Mouse (Mus musculus) stomach, embryonic 16.5 days (tissue): ENCODE data around the gene Ckmt1. TPM values are rescaled to one million over a fixed set of nuclear protein-coding genes. Genes with fewer than 3 reads are reported as not detected.
"Not testable (repeated sequence)": the region's sequence is repeated elsewhere in the genome, so short reads cannot be mapped to it uniquely, and the experiment has no call there.

Experiments used
- ATAC-seq: fragments of 200-750 bp; cut with Nextera tagmentation; 2 replicates; pipeline ENCODE4 v1.8.0; 2017; ENCODE audit warnings: moderate number of reproducible peaks, moderate TSS enrichment; ENCODE audit not compliant: insufficient read depth, low FRiP score
- H3K27ac ChIP-seq: fragments of 300-500 bp; sonication (generic); 2 replicates; pipeline ENCODE4 v1.5.1; 2014; ENCODE audit warnings: low read length
- H3K27me3 ChIP-seq: fragments of 300-500 bp; sonication (generic); 2 replicates; pipeline ENCODE4 v1.6.1; 2014; ENCODE audit warnings: low read length, control low read depth, mixed read lengths; ENCODE audit not compliant: control insufficient read depth, insufficient read depth
- H3K36me3 ChIP-seq: fragments of 300-500 bp; sonication (generic); 2 replicates; pipeline ENCODE4 v1.6.1; 2014; ENCODE audit warnings: low read length; ENCODE audit not compliant: control insufficient read depth, insufficient read depth
- H3K4me1 ChIP-seq: fragments of 300-500 bp; sonication (generic); 2 replicates; pipeline ENCODE4 v1.6.1; 2014; ENCODE audit warnings: low read length, control low read depth, mixed read lengths; ENCODE audit not compliant: control insufficient read depth, insufficient read depth
- H3K4me2 ChIP-seq: fragments of 300-500 bp; sonication (generic); 2 replicates; pipeline ENCODE4 v1.6.1; 2014; ENCODE audit warnings: low read depth, low read length, mixed read lengths
- H3K4me3 ChIP-seq: fragments of 300-500 bp; sonication (generic); replicated peaks from 2 replicates; pipeline ENCODE4 v1.5.1; 2014; ENCODE audit warnings: mild to moderate bottlenecking, low read length
- H3K9ac ChIP-seq: fragments of 300-500 bp; sonication (generic); 2 replicates; pipeline ENCODE4 v1.6.1; 2014; ENCODE audit warnings: low read length
- H3K9me3 ChIP-seq: fragments of 300-500 bp; sonication (generic); replicated peaks from 2 replicates; pipeline ENCODE4 v1.6.1; 2016; ENCODE audit warnings: low read length, control low read depth; ENCODE audit not compliant: control insufficient read depth
- WGBS: fragments of 180-500 bp; shearing (Covaris S2); extraction: QIAGEN DNeasy Blood & Tissue Kit; methylation state at CpG from one replicate; pipeline ENCODE4 v1.1.7; 2014; 5-methylcytosine and 5-hydroxymethylcytosine counted together
- polyA plus RNA-seq: library from polyadenylated mRNA; unstranded; fragments of >200 nt; fragmentation: Nextera tagmentation; extraction: Ambion mirVana; gene quantifications from 2 replicates; pipeline ENCODE4 v1.2.1, GENCODE M21; 2015

The Ckmt1 gene
- polyA plus RNA-seq, 1 experiment from 2014 or later, result 260 TPM

GRCm38 (mm10) chr2:121386961-121387575 lies 29.6 kb downstream of the Ckmt1 start, which contains the start of gene Strc:
Gene Strc, minus strand, starts transcription at chr2:121387168.
- H3K9me3 ChIP-seq, H3K36me3 ChIP-seq, H3K27me3 ChIP-seq, H3K9ac ChIP-seq, H3K4me2 ChIP-seq, ATAC-seq, H3K4me3 ChIP-seq, H3K4me1 ChIP-seq, H3K27ac ChIP-seq: not testable (repeated sequence)
- 95% methylated on average over 14 of the region's 17 CpGs for WGBS

- Histone ChIP-seq H3K4me3 (no peak overlapping the region), H3K27me3 (no peaks in the 10 kb centered on the region), H3K36me3 (no peaks in the 10 kb centered on the region), H3K4me2 (no peak overlapping the region), H3K4me1 (no peaks in the 10 kb centered on the region), H3K9ac (no peak overlapping the region), H3K27ac (no peak overlapping the region), H3K9me3 (no peaks in the 10 kb centered on the region)
- WGBS, result 11% methylated on average over 8 of the region's 8 CpGs
- ATAC-seq, result no peak
These were observed 39.1 kb downstream of the Ckmt1 start for GRCm38 (mm10) chr2:121396624-121397023.

- no peak overlapping the region for H3K9ac ChIP-seq
- no peak overlapping the region for H3K27ac ChIP-seq
- no peak for ATAC-seq
- no peaks in the 10 kb centered on the region for H3K27me3 ChIP-seq
- H3K4me2 ChIP-seq, result no peak overlapping the region
- H3K36me3 ChIP-seq, result no peaks in the 10 kb centered on the region
- no peaks in the 10 kb centered on the region for H3K4me1 ChIP-seq
- H3K9me3 ChIP-seq, result no peaks in the 10 kb centered on the region
- H3K4me3 ChIP-seq, result no peak overlapping the region
These were observed 45.8 kb downstream of the Ckmt1 start for GRCm38 (mm10) chr2:121403296-121403695.

GRCm38 (mm10) chr2:121408160-121408559 lies 50.6 kb downstream of the Ckmt1 start:
- H3K27me3 ChIP-seq, result no peaks in the 10 kb centered on the region
- WGBS, result 37% methylated on average over 4 of the region's 4 CpGs
- H3K9me3 ChIP-seq, result no peaks in the 10 kb centered on the region
- H3K27ac ChIP-seq, result no peak overlapping the region
- no peaks in the 10 kb centered on the region for H3K4me1 ChIP-seq
- no peak overlapping the region for H3K4me3 ChIP-seq
- no peaks in the 10 kb centered on the region for H3K36me3 ChIP-seq
- H3K4me2 ChIP-seq, result no peak overlapping the region
- ATAC-seq, result no peak
- no peak overlapping the region for H3K9ac ChIP-seq

- Histone ChIP-seq H3K9me3 (no peaks in the 10 kb centered on the region), H3K27me3 (no peaks in the 10 kb centered on the region), H3K36me3 (no peaks in the 10 kb centered on the region), H3K27ac (peak overlapping the region; percentile 96), H3K9ac (peak overlapping the region; percentile 99), H3K4me3 (peak overlapping the region; percentile 100), H3K4me1 (peaks cover 19% of the 10 kb centered on the region), H3K4me2 (peak overlapping the region; percentile 80)
- 8% methylated on average over 4 of the region's 4 CpGs for WGBS
- 0 out of 2 replicates have a peak, but pooled peaks have one; percentile 1 for ATAC-seq
These were observed 55.4 kb downstream of the Ckmt1 start for GRCm38 (mm10) chr2:121412843-121413386.

Other genes starting within 250 kb of the Ckmt1 start
- 0.14 TPM in 2 replicates for gene Tgm7, start 247.9 kb upstream of the Ckmt1 start, polyA plus RNA-seq
- 18.4 and 19.2 TPM in 2 replicates for gene Adal, start 217.3 kb upstream of the Ckmt1 start, polyA plus RNA-seq
- gene Lcmt2, start 217.1 kb upstream of the Ckmt1 start, polyA plus RNA-seq, result 19.2 and 20.3 TPM in 2 replicates
- gene Tubgcp4, start 187.1 kb upstream of the Ckmt1 start, polyA plus RNA-seq, result 47.6 and 50.3 TPM in 2 replicates
- gene Zscan29, start 186.6 kb upstream of the Ckmt1 start, polyA plus RNA-seq, result 8.8 and 9.6 TPM in 2 replicates
- 50.0 and 55.5 TPM in 2 replicates for gene Trp53bp1, start 86.3 kb upstream of the Ckmt1 start, polyA plus RNA-seq
- 3.2 and 3.5 TPM in 2 replicates for gene Map1a, start 68.1 kb upstream of the Ckmt1 start, polyA plus RNA-seq
- gene Ppip5k1, start 2.3 kb upstream of the Ckmt1 start, polyA plus RNA-seq, result 19.3 and 21.2 TPM in 2 replicates
- gene Strc, start 29.5 kb downstream of the Ckmt1 start, polyA plus RNA-seq, result not detected in 2 replicates
- 880 and 909 TPM in 2 replicates for gene Pdia3, start 56.1 kb downstream of the Ckmt1 start, polyA plus RNA-seq
- gene Catsper2, start 56.1 kb downstream of the Ckmt1 start, polyA plus RNA-seq, result 1.3 and 1.6 TPM in 2 replicates
- gene Ell3, start 86.6 kb downstream of the Ckmt1 start, polyA plus RNA-seq, result 8.7 and 8.8 TPM in 2 replicates
- 439 and 496 TPM in 2 replicates for gene Serf2, start 91.5 kb downstream of the Ckmt1 start, polyA plus RNA-seq
- gene Hypk, start 95.6 kb downstream of the Ckmt1 start, polyA plus RNA-seq, result 86.0 and 107 TPM in 2 replicates
- gene Serinc4, start 99.1 kb downstream of the Ckmt1 start, polyA plus RNA-seq, result 0.25 and 0.46 TPM in 2 replicates
- gene Mfap1b, start 116.4 kb downstream of the Ckmt1 start, polyA plus RNA-seq, result 48.6 and 53.4 TPM in 2 replicates
- gene Mfap1a, start 149.0 kb downstream of the Ckmt1 start, polyA plus RNA-seq, result 25.5 and 28.5 TPM in 2 replicates
- 5.2 and 6.9 TPM in 2 replicates for gene Wdr76, start 149.0 kb downstream of the Ckmt1 start, polyA plus RNA-seq